Mouse (Mus musculus) midbrain, embryonic 13.5 days (tissue): ENCODE data around the gene Bhlhe40. TPM values are rescaled to one million over a fixed set of nuclear protein-coding genes. Genes with fewer than 3 reads are reported as not detected.

Source experiments
- ATAC-seq: fragments of 200-750 bp; cut with Nextera tagmentation; 2 replicates; pipeline ENCODE4 v1.8.0; 2017; ENCODE audit warnings: mild to moderate bottlenecking, moderate TSS enrichment, moderate library complexity
- H3K27ac ChIP-seq: fragments of 300-500 bp; sonication (generic); 2 replicates; pipeline ENCODE4 v1.5.1; 2015; ENCODE audit warnings: inconsistent platforms, mild to moderate bottlenecking, moderate library complexity
- H3K27me3 ChIP-seq: fragments of 300-500 bp; sonication (generic); 2 replicates; pipeline ENCODE4 v1.6.1; 2015; ENCODE audit warnings: mild to moderate bottlenecking, inconsistent platforms
- H3K36me3 ChIP-seq: fragments of 300-500 bp; sonication (generic); 2 replicates; pipeline ENCODE4 v1.6.1; 2015; ENCODE audit warnings: mild to moderate bottlenecking, inconsistent platforms
- H3K4me1 ChIP-seq: fragments of 300-500 bp; sonication (generic); replicated peaks from 2 replicates; pipeline ENCODE4 v1.6.1; 2015; ENCODE audit warnings: inconsistent platforms
- H3K4me2 ChIP-seq: fragments of 300-500 bp; sonication (generic); replicated peaks from 2 replicates; pipeline ENCODE4 v1.6.1; 2015; ENCODE audit warnings: moderate library complexity, mild to moderate bottlenecking, inconsistent platforms
- H3K4me3 ChIP-seq: fragments of 300-500 bp; sonication (generic); replicated peaks from 2 replicates; pipeline ENCODE4 v1.5.1; 2015; ENCODE audit warnings: mild to moderate bottlenecking, inconsistent platforms
- H3K9ac ChIP-seq: fragments of 300-500 bp; sonication (generic); replicated peaks from 2 replicates; pipeline ENCODE4 v1.6.1; 2015; ENCODE audit warnings: mild to moderate bottlenecking, inconsistent platforms
- H3K9me3 ChIP-seq: fragments of 300-500 bp; sonication (generic); 2 replicates; pipeline ENCODE4 v1.6.1; 2016; ENCODE audit warnings: mild to moderate bottlenecking, inconsistent platforms
- WGBS: fragments of 180-500 bp; shearing (Covaris S2); methylation state at CpG from one replicate; pipeline ENCODE4 v1.1.7; 2015; 5-methylcytosine and 5-hydroxymethylcytosine counted together
- polyA plus RNA-seq: library from polyadenylated mRNA; unstranded; fragments of >200 nt; fragmentation: Nextera tagmentation; extraction: Ambion mirVana; gene quantifications from 2 replicates; pipeline ENCODE4 v1.2.1, GENCODE M21; 2015

Gene Bhlhe40
- polyA plus RNA-seq, 1 experiment from 2014 or later, result 3.4 TPM

- no peak overlapping the region for H3K4me2 ChIP-seq
- H3K9me3 ChIP-seq, result no peaks in the 10 kb centered on the region
- no peak overlapping the region for H3K4me3 ChIP-seq
- peaks cover 15% of the 10 kb centered on the region for H3K4me1 ChIP-seq
- no peak overlapping the region for H3K27ac ChIP-seq
- no peaks in the 10 kb centered on the region for H3K36me3 ChIP-seq
- H3K27me3 ChIP-seq, result peaks cover 13% of the 10 kb centered on the region
- H3K9ac ChIP-seq, result no peak overlapping the region
- 51% methylated on average over 2 of the region's 2 CpGs for WGBS
- no peak for ATAC-seq
These were observed 4.6 kb upstream of the Bhlhe40 start for GRCm38 (mm10) chr6:108655861-108656260.

DNA sequence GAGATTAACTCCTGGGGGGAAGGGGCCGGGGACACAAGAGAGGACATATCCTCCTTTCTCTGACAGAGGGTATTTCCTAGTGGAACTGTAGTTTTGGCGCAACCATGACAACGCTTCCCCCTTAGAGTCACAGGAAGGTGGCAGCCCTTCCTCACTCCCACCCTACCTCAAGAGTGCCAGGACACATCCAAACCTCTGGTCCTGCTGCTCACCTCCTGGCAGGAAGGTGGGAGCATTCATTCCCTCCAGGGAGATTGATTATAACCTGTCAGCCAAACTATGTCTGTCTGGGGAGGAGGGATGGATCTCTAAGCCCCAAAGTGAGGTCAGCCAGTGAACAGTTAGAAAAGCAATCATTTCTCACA, 2.4 kb upstream of the Bhlhe40 start:
- no peak overlapping the region for H3K4me3 ChIP-seq
- no peaks in the 10 kb centered on the region for H3K9me3 ChIP-seq
- no peaks in the 10 kb centered on the region for H3K36me3 ChIP-seq
- no peak overlapping the region for H3K9ac ChIP-seq
- 61% methylated on average over 3 of the region's 3 CpGs for WGBS
- no peak for ATAC-seq
- peak overlapping the region; percentile 93 for H3K4me2 ChIP-seq
- peaks cover 31% of the 10 kb centered on the region for H3K27me3 ChIP-seq
- H3K27ac ChIP-seq, result no peak overlapping the region
- peaks cover 26% of the 10 kb centered on the region for H3K4me1 ChIP-seq

- WGBS, result 2% methylated on average over 31 of the region's 31 CpGs
- peak overlapping the region; percentile 71 for H3K9ac ChIP-seq
- H3K9me3 ChIP-seq, result no peaks in the 10 kb centered on the region
- H3K36me3 ChIP-seq, result no peaks in the 10 kb centered on the region
- peaks cover 26% of the 10 kb centered on the region for H3K4me1 ChIP-seq
- peaks cover 31% of the 10 kb centered on the region for H3K27me3 ChIP-seq
- peak; percentile 1 for ATAC-seq
- peak overlapping the region; percentile 93 for H3K4me2 ChIP-seq
- peak overlapping the region; percentile 60 for H3K4me3 ChIP-seq
- peak overlapping the region; percentile 76 for H3K27ac ChIP-seq
These were observed 1.8 kb upstream of the Bhlhe40 start for GRCm38 (mm10) chr6:108658416-108659201.

- no peaks in the 10 kb centered on the region for H3K36me3 ChIP-seq
- H3K27me3 ChIP-seq, result peaks cover 31% of the 10 kb centered on the region
- H3K4me2 ChIP-seq, result peak overlapping the region; percentile 93
- WGBS, result under 1% methylated on average over 35 of the region's 42 CpGs
- peak overlapping the region; percentile 71 for H3K9ac ChIP-seq
- peak; percentile 86 for ATAC-seq
- H3K27ac ChIP-seq, result peak overlapping the region; percentile 76
- H3K9me3 ChIP-seq, result no peaks in the 10 kb centered on the region
- peaks cover 26% of the 10 kb centered on the region for H3K4me1 ChIP-seq
- H3K4me3 ChIP-seq, result peak overlapping the region; percentile 60
These were observed 1.2 kb upstream of the Bhlhe40 start for GRCm38 (mm10) chr6:108659221-108659725.

DNA sequence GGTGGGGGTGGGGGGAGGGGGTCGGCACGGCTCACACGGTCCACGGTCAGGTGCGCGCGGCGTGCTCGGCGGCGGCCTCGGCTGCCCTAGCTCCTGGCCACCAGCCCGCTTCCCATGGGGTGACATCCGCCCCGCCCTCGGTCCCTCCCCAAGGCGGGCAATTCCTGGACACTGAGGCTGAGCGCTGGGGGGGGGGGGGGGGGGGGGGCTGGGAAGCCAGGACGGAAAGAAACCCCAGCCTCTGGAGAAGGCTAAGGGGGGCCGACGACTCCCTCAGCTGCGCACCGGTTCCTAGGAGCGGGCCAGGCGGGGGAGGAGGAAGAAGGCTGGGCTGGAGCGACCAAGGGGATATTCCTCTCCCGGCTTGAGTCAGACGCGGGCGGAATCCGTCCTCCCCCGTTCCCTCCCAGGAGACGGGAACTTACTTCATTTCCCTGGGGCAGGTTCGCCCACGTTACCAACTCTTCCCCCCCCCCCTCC, 663 bp upstream of the Bhlhe40 start:
- peak; percentile 82 for ATAC-seq
- Histone ChIP-seq H3K27me3 (peaks cover 35% of the 10 kb centered on the region), H3K36me3 (peaks cover under 1% of the 10 kb centered on the region; the same call in 1 of the 2 replicates), H3K4me2 (peak overlapping the region; percentile 93), H3K9me3 (no peaks in the 10 kb centered on the region), H3K27ac (peak overlapping the region; percentile 76), H3K9ac (peak overlapping the region; percentile 71), H3K4me1 (peaks cover 26% of the 10 kb centered on the region), H3K4me3 (peak overlapping the region; percentile 60)
- WGBS, result under 1% methylated on average over 20 of the region's 35 CpGs

DNA sequence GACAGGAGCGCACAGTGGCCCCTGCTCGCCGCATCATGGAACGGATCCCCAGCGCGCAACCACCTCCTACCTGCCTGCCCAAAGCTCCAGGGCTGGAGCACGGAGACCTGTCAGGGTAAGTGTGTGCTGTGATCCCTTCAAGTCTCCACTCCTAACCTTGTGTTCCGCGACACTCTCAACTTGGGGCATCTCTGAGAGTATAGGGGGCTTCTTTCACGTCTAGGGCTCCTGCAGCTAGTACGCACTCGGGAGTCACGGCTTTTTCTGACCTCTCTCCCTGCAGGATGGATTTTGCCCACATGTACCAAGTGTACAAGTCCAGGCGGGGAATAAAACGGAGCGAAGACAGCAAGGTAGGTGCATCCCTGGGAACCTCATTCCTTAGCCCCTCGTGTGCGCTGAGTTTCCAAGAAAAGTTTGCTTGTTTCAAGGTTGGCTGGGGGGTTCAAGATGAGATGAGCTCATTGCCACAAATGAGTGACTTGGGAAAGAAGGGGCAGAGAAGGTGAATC, 505 bp downstream of the Bhlhe40 start:
- Histone ChIP-seq H3K27ac (peak overlapping the region; percentile 76), H3K36me3 (peaks cover 4% of the 10 kb centered on the region), H3K4me2 (peak overlapping the region; percentile 93), H3K4me1 (peaks cover 26% of the 10 kb centered on the region), H3K9me3 (no peaks in the 10 kb centered on the region), H3K9ac (peak overlapping the region; percentile 71), H3K27me3 (peaks cover 46% of the 10 kb centered on the region), H3K4me3 (peak overlapping the region; percentile 60)
- WGBS, result under 1% methylated on average over 18 of the region's 18 CpGs
- ATAC-seq, result no peak; the same call in 1 of the 2 replicates

GRCm38 (mm10) chr6:108661412-108661811, 983 bp downstream of the Bhlhe40 start:
- Histone ChIP-seq H3K4me3 (peak overlapping the region; percentile 60), H3K27ac (peak overlapping the region; percentile 76), H3K36me3 (peaks cover 4% of the 10 kb centered on the region), H3K9ac (0 out of 2 replicates have a peak overlapping the region, but pooled peaks have one; percentile 71), H3K4me2 (peak overlapping the region; percentile 93), H3K27me3 (peaks cover 47% of the 10 kb centered on the region), H3K4me1 (peaks cover 26% of the 10 kb centered on the region), H3K9me3 (no peaks in the 10 kb centered on the region)
- no peak for ATAC-seq
- WGBS, result under 1% methylated on average over 17 of the region's 17 CpGs

DNA sequence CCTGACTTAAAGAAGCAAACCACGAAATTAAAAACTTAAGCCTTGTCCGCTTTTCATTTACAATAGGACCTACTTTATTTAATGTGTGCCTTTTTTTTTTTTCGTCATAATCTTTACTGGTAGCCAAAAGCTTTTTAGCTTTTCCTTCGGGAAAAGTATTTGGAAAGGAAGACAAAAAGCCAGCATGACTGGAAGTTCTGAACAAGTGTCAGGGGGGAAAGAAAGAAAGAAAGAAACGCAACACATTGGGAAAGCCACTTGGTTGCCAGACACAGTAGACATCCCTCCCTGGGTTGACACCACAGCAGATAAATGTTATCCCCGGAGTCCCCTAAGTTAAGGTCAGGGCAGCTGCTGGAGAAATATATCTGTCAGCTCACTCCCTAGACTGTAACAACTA, 1.5 kb downstream of the Bhlhe40 start:
- no peak overlapping the region for H3K27ac ChIP-seq
- H3K4me1 ChIP-seq, result peaks cover 26% of the 10 kb centered on the region
- peaks cover 4% of the 10 kb centered on the region for H3K36me3 ChIP-seq
- H3K9ac ChIP-seq, result no peak overlapping the region
- 54% methylated on average over 6 of the region's 6 CpGs for WGBS
- H3K4me2 ChIP-seq, result peak overlapping the region; percentile 93; the same call in 1 of the 2 replicates
- no peaks in the 10 kb centered on the region for H3K9me3 ChIP-seq
- H3K4me3 ChIP-seq, result peak overlapping the region; percentile 60
- no peak for ATAC-seq
- H3K27me3 ChIP-seq, result peaks cover 49% of the 10 kb centered on the region

DNA sequence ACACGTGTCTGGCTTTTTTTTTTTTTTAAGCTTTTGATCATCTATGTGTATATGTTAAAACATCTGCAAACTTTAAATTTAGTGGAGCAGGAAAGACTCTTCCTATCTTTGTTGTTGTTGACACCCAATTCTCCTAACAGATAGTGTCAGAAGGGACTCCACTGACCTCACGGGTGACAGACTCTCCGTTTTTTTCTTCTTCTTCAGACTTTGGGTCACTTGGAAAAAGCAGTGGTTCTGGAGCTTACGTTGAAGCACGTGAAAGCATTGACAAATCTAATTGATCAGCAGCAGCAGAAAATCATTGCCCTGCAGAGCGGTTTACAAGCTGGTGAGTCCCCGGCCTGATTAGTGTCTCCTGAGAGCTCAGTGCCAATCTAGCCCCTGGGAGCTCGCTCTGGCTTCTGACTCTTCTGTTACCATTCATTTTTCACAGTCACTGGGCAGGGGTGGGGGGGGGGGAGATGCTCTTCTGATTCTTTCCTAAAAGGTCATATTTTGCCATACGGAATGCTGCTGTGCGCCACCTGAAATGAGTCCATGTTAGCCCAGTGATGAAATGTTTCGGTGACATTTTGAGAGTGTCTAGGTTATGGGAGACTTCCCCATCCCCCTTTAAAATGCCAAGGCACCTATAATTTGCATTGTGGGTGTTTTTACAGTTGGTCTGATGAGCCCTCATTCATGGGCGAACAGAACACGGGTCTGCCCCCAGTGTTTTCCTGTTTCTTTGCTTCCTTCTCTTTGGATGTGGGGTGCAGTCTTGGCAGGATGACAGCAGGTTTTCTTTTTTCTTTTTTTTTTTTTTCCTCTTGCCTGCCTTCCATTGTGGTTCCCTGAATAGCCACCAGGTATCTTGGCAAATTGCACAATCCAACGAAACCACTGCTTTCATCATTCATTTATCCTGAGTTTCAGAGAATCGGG, 2.1 kb downstream of the Bhlhe40 start:
- WGBS, result 75% methylated on average over 15 of the region's 15 CpGs

DNA sequence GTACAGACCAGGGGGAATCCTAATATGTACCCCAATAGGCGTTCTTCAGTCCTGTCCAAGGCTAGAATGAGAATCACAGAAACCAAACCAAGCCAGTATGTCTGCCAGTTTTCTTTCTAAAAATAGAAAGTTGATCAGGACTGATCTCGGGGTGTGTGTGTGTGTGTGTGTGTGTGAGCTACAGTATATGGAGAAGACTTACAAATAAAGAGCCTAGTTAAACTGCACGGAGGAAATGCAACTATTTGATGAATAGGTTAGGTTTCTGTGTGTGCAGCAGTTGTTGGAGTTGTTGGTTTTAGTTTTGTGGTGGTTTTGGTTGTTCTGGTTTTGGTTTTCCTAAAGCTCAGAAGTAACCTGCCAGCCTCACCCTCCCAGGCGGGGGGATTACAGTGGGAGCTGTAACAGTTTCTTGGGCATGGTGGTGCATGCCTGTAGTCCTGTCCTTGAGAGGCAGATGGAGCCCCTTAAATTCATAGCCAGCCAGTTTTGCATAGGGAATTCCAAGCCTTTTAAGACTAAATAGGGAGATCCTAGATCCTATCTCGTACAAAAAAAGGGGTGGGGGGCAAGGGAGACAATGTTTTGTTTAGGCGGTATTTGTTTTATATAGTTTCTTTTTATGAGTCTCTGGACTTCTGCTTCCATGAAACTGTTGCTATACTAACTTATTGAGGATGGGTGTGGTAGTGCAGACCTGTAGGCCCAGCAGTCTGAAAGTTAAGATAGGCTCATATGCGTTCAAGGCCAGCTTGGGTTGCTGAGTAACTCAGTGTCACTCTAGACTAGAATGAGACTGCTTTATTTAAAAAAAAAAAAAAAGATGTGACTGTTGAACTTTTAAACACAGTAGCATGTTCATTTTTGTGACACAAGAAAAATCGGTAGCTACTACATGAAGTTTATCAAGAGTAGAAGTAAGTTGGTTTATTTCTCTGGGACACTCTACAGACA, 3.1 kb downstream of the Bhlhe40 start:
- peaks cover 4% of the 10 kb centered on the region for H3K36me3 ChIP-seq
- H3K4me3 ChIP-seq, result no peak overlapping the region
- no peak overlapping the region for H3K27ac ChIP-seq
- no peaks in the 10 kb centered on the region for H3K9me3 ChIP-seq
- 85% methylated on average over 8 of the region's 8 CpGs for WGBS
- no peak overlapping the region for H3K9ac ChIP-seq
- H3K4me1 ChIP-seq, result peaks cover 32% of the 10 kb centered on the region
- ATAC-seq, result no peak
- peak overlapping the region; percentile 10; the same call in 1 of the 2 replicates for H3K4me2 ChIP-seq
- H3K27me3 ChIP-seq, result peaks cover 46% of the 10 kb centered on the region

More for the DNA sequence above, 2.1 kb downstream of the Bhlhe40 start:
- Histone ChIP-seq H3K27me3 (peaks cover 52% of the 10 kb centered on the region), H3K4me2 (peak overlapping the region; percentile 10; the same call in 1 of the 2 replicates), H3K27ac (no peak overlapping the region), H3K4me3 (no peak overlapping the region), H3K9ac (no peak overlapping the region), H3K36me3 (peaks cover 4% of the 10 kb centered on the region), H3K9me3 (no peaks in the 10 kb centered on the region), H3K4me1 (peaks cover 27% of the 10 kb centered on the region)
- ATAC-seq, result no peak
